Mouse (Mus musculus): Measurements from ENCODE around the gene Lmo7.

GRCm38 (mm10) chr14:101688406-101688805 is 41.4 kb upstream of the Lmo7 start:
- TF ChIP-seq CTCF (IDR thresholded peaks at IDR 0.05; ENCODE audit: low read depth) (no peak), EP300 (IDR thresholded peaks at IDR 0.05; ENCODE audit: low read depth) (no peak)
